Mouse (Mus musculus) embryonic facial prominence, embryonic 13.5 days (tissue): Measurements from ENCODE around the gene C1qtnf2. TPM values are rescaled to one million over a fixed set of nuclear protein-coding genes. Genes with fewer than 3 reads are reported as not detected.

Experiments
- ATAC-seq: fragments of 200-750 bp; cut with Nextera tagmentation; 2 replicates; pipeline ENCODE4 v1.8.0; 2017; ENCODE audit warnings: low read depth; ENCODE audit not compliant: insufficient number of reproducible peaks, insufficient read depth, low FRiP score, low TSS enrichment
- H3K27ac ChIP-seq: fragments of 300-500 bp; sonication (generic); 2 replicates; pipeline ENCODE4 v1.5.1; 2015; ENCODE audit warnings: moderate library complexity, mild to moderate bottlenecking, inconsistent platforms
- H3K27me3 ChIP-seq: fragments of 300-500 bp; sonication (generic); 2 replicates; pipeline ENCODE4 v1.6.1; 2015; ENCODE audit warnings: mild to moderate bottlenecking, inconsistent platforms
- H3K36me3 ChIP-seq: fragments of 300-500 bp; sonication (generic); 2 replicates; pipeline ENCODE4 v1.6.1; 2015; ENCODE audit warnings: mild to moderate bottlenecking, inconsistent platforms
- H3K4me1 ChIP-seq: fragments of 300-500 bp; sonication (generic); 2 replicates; pipeline ENCODE4 v1.6.1; 2015; ENCODE audit warnings: inconsistent platforms
- H3K4me2 ChIP-seq: fragments of 300-500 bp; sonication (generic); 2 replicates; pipeline ENCODE4 v1.6.1; 2015; ENCODE audit warnings: moderate library complexity, mild to moderate bottlenecking, inconsistent platforms
- H3K4me3 ChIP-seq: fragments of 300-500 bp; sonication (generic); 2 replicates; pipeline ENCODE4 v1.5.1; 2015; ENCODE audit warnings: mild to moderate bottlenecking, inconsistent platforms
- H3K9ac ChIP-seq: fragments of 300-500 bp; sonication (generic); 2 replicates; pipeline ENCODE4 v1.6.1; 2015; ENCODE audit warnings: mild to moderate bottlenecking, inconsistent platforms
- H3K9me3 ChIP-seq: fragments of 300-500 bp; sonication (generic); 2 replicates; pipeline ENCODE4 v1.6.1; 2016; ENCODE audit warnings: inconsistent platforms
- WGBS: fragments of 180-500 bp; shearing (Covaris S2); methylation state at CpG from one replicate; pipeline ENCODE4 v1.1.7; 2015; ENCODE audit warnings: mixed read lengths; 5-methylcytosine and 5-hydroxymethylcytosine counted together
- polyA plus RNA-seq: library from polyadenylated mRNA; unstranded; fragments of >200 nt; fragmentation: Nextera tagmentation; extraction: Ambion mirVana; gene quantifications from 2 replicates; pipeline ENCODE4 v1.2.1, GENCODE M21; 2015

The C1qtnf2 gene
- polyA plus RNA-seq, 1 experiment from 2014 or later = 17.0 TPM

GRCm38 (mm10) chr11:43452266-43452665 lies 21.8 kb upstream of the C1qtnf2 start:
- WGBS = 63% methylated on average over 2 of the region's 2 CpGs
- Histone ChIP-seq H3K9me3 (no peaks in the 10 kb centered on the region), H3K27me3 (no peaks in the 10 kb centered on the region), H3K9ac (no peak overlapping the region), H3K4me2 (no peak overlapping the region), H3K4me3 (no peak overlapping the region), H3K4me1 (no peaks in the 10 kb centered on the region), H3K36me3 (peaks cover 8% of the 10 kb centered on the region), H3K27ac (no peak overlapping the region)
- no peak for ATAC-seq

DNA sequence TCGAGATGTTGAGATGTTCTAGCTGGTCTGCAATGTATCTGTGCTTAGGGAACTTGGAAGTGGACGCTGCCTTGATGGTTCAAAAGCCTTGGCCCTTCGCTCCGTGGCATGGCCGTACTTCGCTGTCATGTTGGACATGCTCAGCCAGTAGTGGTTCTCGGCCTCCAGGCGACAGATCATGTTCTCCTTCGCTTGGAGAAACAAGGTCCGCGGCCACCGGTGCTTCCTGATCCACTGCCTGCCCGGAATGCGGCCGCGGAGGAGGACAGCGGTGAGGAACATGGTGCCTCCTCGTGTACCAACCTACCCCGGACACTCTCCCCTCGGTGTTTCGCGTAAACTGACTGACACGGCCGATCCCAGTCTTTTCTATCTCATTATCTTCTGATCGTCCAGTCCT lies 10.9 kb upstream of the C1qtnf2 start:
- ATAC-seq = no peak
- no peaks in the 10 kb centered on the region for H3K4me1 ChIP-seq
- no peak overlapping the region for H3K9ac ChIP-seq
- H3K4me3 ChIP-seq = no peak overlapping the region
- H3K9me3 ChIP-seq = no peaks in the 10 kb centered on the region
- no peak overlapping the region for H3K4me2 ChIP-seq
- H3K27me3 ChIP-seq = no peaks in the 10 kb centered on the region
- no peak overlapping the region for H3K27ac ChIP-seq
- WGBS = 93% methylated on average over 25 of the region's 25 CpGs
- H3K36me3 ChIP-seq = no peaks in the 10 kb centered on the region

GRCm38 (mm10) chr11:43470118-43470517 lies 4.0 kb upstream of the C1qtnf2 start:
- no peak for ATAC-seq
- H3K4me3 ChIP-seq = no peak overlapping the region

GRCm38 (mm10) chr11:43470881-43471820 lies 2.9 kb upstream of the C1qtnf2 start:
- no peak for ATAC-seq
- Histone ChIP-seq H3K4me3 (no peak overlapping the region), H3K36me3 (no peaks in the 10 kb centered on the region), H3K4me2 (no peak overlapping the region), H3K27me3 (no peaks in the 10 kb centered on the region; the same call in none of the 2 replicates), H3K9me3 (no peaks in the 10 kb centered on the region), H3K4me1 (peaks cover 17% of the 10 kb centered on the region), H3K9ac (no peak overlapping the region), H3K27ac (no peak overlapping the region)
- WGBS = 69% methylated on average over 6 of the region's 6 CpGs

More at GRCm38 (mm10) chr11:43470118-43470517, 4.0 kb upstream of the C1qtnf2 start:
- Histone ChIP-seq H3K27ac (no peak overlapping the region), H3K9ac (no peak overlapping the region), H3K4me1 (peaks cover 16% of the 10 kb centered on the region), H3K9me3 (no peaks in the 10 kb centered on the region), H3K4me2 (no peak overlapping the region), H3K27me3 (no peaks in the 10 kb centered on the region; the same call in none of the 2 replicates), H3K36me3 (no peaks in the 10 kb centered on the region)
- 34% methylated on average over 5 of the region's 5 CpGs for WGBS

- Histone ChIP-seq H3K36me3 (no peaks in the 10 kb centered on the region), H3K27me3 (no peaks in the 10 kb centered on the region; the same call in none of the 2 replicates), H3K4me1 (peaks cover 17% of the 10 kb centered on the region), H3K9ac (no peak overlapping the region), H3K9me3 (no peaks in the 10 kb centered on the region), H3K4me3 (no peak overlapping the region), H3K27ac (no peak overlapping the region), H3K4me2 (no peak overlapping the region)
- ATAC-seq = no peak
- WGBS = 39% methylated on average over 1 of the region's 1 CpGs
These were observed 961 bp upstream of the C1qtnf2 start for GRCm38 (mm10) chr11:43473115-43473514.

- H3K4me3 ChIP-seq = peak overlapping the region; percentile 38
- H3K27me3 ChIP-seq = no peaks in the 10 kb centered on the region; the same call in none of the 2 replicates
- no peaks in the 10 kb centered on the region for H3K36me3 ChIP-seq
- peak overlapping the region; percentile 62 for H3K9ac ChIP-seq
- ATAC-seq = no peak
- no peak overlapping the region for H3K27ac ChIP-seq
- H3K4me2 ChIP-seq = peak overlapping the region; percentile 65
- H3K9me3 ChIP-seq = no peaks in the 10 kb centered on the region
- peaks cover 18% of the 10 kb centered on the region for H3K4me1 ChIP-seq
- WGBS = 52% methylated on average over 15 of the region's 15 CpGs
These were observed 346 bp upstream of the C1qtnf2 start for GRCm38 (mm10) chr11:43473635-43474224.

- no peak overlapping the region for H3K9ac ChIP-seq
- no peak overlapping the region for H3K4me3 ChIP-seq
- no peak for ATAC-seq
- no peaks in the 10 kb centered on the region for H3K27me3 ChIP-seq
- peaks cover 62% of the 10 kb centered on the region for H3K4me1 ChIP-seq
- 59% methylated on average over 3 of the region's 3 CpGs for WGBS
- no peaks in the 10 kb centered on the region for H3K36me3 ChIP-seq
- H3K4me2 ChIP-seq = no peak overlapping the region
- H3K9me3 ChIP-seq = no peaks in the 10 kb centered on the region
- H3K27ac ChIP-seq = peak overlapping the region; percentile 63
These were observed 5.3 kb downstream of the C1qtnf2 start for GRCm38 (mm10) chr11:43479376-43479775.

- Histone ChIP-seq H3K9ac (no peak overlapping the region), H3K4me1 (peaks cover 58% of the 10 kb centered on the region), H3K27me3 (no peaks in the 10 kb centered on the region), H3K27ac (peak overlapping the region; percentile 63), H3K4me2 (peak overlapping the region; percentile 16; the same call in 1 of the 2 replicates), H3K4me3 (no peak overlapping the region), H3K36me3 (no peaks in the 10 kb centered on the region), H3K9me3 (no peaks in the 10 kb centered on the region)
- no peak for ATAC-seq
- 21% methylated on average over 5 of the region's 5 CpGs for WGBS
These were observed 6.5 kb downstream of the C1qtnf2 start for GRCm38 (mm10) chr11:43480561-43480960.

DNA sequence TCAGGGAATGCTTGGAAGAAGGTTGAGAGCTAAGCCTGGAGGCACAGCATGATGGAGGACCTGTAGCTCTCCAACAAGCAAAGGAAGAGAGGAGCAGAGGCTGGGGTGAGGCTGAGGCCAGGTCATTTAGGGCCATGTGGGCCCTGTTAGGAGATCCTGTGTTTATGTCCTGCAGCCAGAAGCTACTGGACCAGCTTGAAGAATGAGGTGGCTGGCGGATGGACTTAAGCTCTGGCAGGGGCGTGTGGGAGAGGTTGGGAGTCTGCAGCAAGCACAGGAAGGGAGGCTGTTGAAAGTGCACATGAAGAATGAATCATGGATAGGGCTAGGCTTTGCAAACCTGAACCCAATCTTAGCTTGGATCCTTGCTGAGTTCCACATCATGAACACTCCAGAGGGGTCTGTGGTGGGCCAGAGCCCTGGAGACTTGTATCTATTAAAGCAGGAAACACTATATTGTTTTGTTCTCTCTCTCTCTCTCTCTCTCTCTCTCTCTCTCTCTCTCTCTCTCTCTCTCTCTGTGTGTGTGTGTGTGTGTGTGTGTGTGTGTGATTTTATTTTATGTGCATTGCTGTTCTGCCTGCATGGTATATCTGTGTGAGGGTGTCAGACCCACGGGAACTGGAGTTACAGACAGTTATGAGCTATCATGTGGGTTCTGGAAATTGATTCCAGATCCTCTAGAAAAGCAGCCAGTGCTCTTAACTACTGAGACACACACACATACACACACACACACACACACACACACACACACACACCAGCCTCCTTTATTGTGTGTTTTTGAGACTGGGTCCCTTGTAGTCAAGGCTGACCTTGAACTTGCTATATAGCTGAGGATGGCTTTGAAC lies 7.8 kb downstream of the C1qtnf2 start:
- Histone ChIP-seq H3K27ac (peak overlapping the region; percentile 63), H3K36me3 (no peaks in the 10 kb centered on the region), H3K4me3 (no peak overlapping the region), H3K9ac (no peak overlapping the region), H3K9me3 (no peaks in the 10 kb centered on the region), H3K4me2 (peak overlapping the region; percentile 22; the same call in 1 of the 2 replicates), H3K4me1 (peaks cover 58% of the 10 kb centered on the region), H3K27me3 (no peaks in the 10 kb centered on the region)
- ATAC-seq = no peak
- 34% methylated on average over 3 of the region's 3 CpGs for WGBS

- Histone ChIP-seq H3K27me3 (no peaks in the 10 kb centered on the region), H3K4me2 (no peak overlapping the region), H3K9me3 (no peaks in the 10 kb centered on the region), H3K4me3 (no peak overlapping the region), H3K36me3 (no peaks in the 10 kb centered on the region), H3K4me1 (peaks cover 58% of the 10 kb centered on the region), H3K9ac (no peak overlapping the region), H3K27ac (peak overlapping the region; percentile 87)
- no peak for ATAC-seq
- 33% methylated on average over 6 of the region's 6 CpGs for WGBS
These were observed 9.2 kb downstream of the C1qtnf2 start for GRCm38 (mm10) chr11:43483122-43483792.

GRCm38 (mm10) chr11:43484057-43484456 lies 10.0 kb downstream of the C1qtnf2 start:
- H3K4me1 ChIP-seq = peaks cover 54% of the 10 kb centered on the region
- H3K27me3 ChIP-seq = no peaks in the 10 kb centered on the region
- no peak for ATAC-seq
- H3K36me3 ChIP-seq = no peaks in the 10 kb centered on the region
- H3K27ac ChIP-seq = 0 out of 2 replicates have a peak overlapping the region, but pooled peaks have one; percentile 87
- H3K4me3 ChIP-seq = no peak overlapping the region
- 80% methylated on average over 4 of the region's 4 CpGs for WGBS
- H3K4me2 ChIP-seq = no peak overlapping the region
- H3K9me3 ChIP-seq = no peaks in the 10 kb centered on the region
- H3K9ac ChIP-seq = no peak overlapping the region
